Mouse (Mus musculus) adrenal gland, adult 8-10 months (tissue): Measurements from ENCODE around the gene Nploc4. TPM values are rescaled to one million over a fixed set of nuclear protein-coding genes. Genes with fewer than 3 reads are reported as not detected.
A peak's percentile ranks its signal among the peaks of the same experiment; 100 is the strongest.

Experiments
- DNase-seq: peaks from one replicate; pipeline ENCODE4 v3.0.0; 2022
- total RNA-seq, 4 experiments: library from RNA; stranded (reverse); gene quantifications; 2 replicates each; pipeline ENCODE4 v1.2.4; 2022

Gene Nploc4
- total RNA-seq = 100 to 1,000 TPM in 2 of 4 experiments, 10 to 100 TPM in 2; 89.1 to 108 (median 99.5) TPM

- DNase-seq = peak; percentile 68
These were observed at the start of gene Nploc4 for GRCm38 (mm10) chr11:120437152-120437856. TSS of gene Nploc4 (minus strand) at chr11:120437708.

DNA sequence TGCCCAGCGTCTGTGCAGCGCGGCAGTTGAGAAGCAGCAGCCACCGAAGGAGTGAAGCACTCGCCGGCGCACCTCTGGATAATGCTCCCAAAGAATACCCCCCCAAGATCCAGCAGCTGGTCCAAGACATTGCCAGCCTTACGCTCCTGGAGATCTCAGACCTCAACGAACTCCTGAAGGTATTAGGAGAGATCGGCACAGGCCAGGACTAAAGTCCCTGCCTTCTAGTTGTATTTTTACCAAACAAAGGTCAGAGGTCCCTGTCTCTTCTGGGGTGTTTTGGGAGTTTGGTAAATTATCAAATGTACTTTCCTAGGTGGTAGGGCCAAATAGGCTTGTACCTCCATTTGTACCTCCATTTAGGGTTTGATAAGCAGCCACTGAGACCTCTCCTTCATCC lies 47.7 kb upstream of the Nploc4 start:
- no peak for DNase-seq

- DNase-seq = peak; percentile 86
These were observed 46.9 kb upstream of the Nploc4 start, which contains the start of gene Mrpl12 for GRCm38 (mm10) chr11:120484265-120484981. TSS of gene Mrpl12 (plus strand) at chr11:120484613.

DNA sequence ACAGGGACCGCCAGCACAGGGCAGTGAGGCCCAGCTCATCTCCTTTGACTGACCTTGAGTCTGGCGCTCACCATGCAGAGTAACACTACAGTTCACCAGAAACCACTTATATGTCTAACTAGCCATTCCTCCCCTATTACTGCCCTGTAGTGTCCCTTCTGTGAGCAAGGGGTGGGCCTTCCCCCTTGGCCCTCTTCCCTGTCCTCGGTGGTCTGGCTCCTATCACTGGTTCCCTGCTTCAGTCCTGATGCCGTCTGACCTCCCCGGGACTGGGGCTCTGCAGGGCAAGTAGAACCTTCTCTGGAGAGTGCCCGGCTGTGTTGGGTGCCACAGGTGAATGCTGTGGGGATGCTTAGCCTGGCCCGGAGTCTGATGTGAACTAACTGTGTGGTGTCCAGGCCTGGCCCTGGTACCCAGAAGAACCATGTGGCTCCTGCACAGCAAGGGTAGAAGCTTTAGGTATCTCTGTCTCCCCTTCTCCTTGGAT lies 46.0 kb upstream of the Nploc4 start:
- no peak for DNase-seq

- no peak for DNase-seq
These were observed 34.5 kb upstream of the Nploc4 start for GRCm38 (mm10) chr11:120472052-120472451.

DNA sequence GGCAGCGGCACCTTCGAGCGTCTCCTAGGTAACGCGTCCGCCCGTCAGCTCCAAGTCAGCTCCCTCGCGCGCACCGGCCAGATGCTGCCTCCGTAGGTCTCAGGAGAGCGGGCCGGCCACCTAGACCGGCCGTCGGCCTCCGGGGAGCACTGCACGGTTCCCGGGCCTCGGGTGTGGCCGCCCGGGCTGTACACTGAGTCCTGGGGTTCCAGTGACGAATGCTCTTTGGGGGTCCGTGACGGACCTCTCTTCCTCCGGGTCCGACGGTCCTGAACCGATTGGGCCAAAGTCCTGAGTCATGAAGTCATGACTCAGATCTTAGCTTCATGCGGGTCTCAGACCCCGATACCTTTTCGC lies 30.2 kb upstream of the Nploc4 start:
- DNase-seq = no peak

GRCm38 (mm10) chr11:120467051-120467735 lies 29.7 kb upstream of the Nploc4 start, which contains the start of gene Arl16:
TSS of gene Arl16 (minus strand) at chr11:120467607.
- peak; percentile 91 for DNase-seq

GRCm38 (mm10) chr11:120465521-120465920 lies 28.0 kb upstream of the Nploc4 start:
- DNase-seq = no peak

DNA sequence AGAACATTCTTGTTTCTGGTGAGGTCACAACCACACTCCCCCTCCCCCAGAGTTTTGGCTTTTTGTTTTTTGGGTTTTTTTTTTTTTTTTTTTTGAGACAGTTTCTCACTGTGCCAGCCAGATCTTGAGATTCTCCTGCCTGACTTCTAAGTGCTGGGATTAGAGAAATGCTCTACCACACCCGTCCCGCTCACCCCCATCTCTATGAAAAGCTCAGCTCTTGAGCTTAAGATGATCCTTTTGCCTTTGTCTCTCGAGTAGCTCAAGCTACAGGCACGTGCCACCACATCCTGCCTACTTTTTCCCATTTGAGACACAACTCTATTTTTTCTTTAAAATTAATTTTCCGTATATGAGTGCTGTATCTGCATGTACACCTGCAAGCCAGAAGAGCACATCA lies 26.9 kb upstream of the Nploc4 start:
- no peak for DNase-seq

DNA sequence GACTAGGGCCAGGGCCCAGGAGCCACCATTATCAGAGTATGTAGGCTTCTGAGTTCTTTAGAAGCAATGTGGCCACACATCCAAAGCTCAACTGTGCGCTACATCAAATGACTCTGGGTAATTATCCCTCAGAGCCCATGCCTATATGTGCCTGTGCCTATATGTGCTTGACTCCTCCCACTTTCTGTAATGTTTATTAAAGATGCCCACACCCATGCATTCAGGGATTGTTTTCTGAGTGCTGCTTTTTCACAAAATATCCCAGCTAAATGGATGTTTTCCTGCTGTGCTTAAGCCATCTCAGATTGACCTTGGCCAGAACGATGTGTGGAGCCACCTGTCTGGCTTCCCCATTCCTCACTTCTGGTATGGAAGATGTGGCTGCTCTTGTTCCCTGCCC lies 26.0 kb upstream of the Nploc4 start:
- no peak for DNase-seq

DNA sequence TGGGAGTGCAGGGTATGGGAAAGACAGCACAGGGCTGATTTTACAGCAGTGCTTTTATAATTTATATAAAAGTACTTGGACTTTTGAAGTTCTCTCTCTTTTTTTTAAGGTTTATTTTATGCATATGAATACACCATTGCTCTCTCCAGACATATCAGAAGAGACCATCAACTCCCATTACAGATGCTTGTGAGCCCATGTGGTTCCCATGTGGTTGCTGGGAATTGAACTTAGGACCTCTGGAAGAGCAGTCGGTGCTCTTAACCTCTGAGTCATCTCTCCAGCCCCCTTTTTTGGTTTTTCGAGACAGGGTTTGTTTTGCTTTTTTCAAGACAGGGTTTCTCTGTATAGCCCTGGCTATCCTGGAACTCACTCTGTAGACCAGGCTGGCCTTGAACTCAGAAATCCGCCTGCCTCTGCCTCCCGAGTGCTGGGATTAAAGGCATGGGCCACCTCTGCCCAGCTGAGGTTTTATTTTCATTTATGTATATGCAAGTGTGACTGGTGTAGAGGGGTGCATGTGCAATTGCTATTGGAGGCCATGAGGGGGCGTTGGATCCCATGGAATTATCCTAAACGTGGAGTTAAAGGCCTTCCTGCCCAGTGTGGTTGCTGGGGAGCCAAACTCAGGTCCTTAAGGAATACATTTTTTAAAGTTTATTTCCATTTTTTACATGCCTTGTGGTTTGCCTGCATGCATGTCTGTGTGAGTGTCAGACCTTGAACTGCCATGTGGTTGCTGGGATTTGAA lies 21.5 kb upstream of the Nploc4 start:
- no peak for DNase-seq

DNA sequence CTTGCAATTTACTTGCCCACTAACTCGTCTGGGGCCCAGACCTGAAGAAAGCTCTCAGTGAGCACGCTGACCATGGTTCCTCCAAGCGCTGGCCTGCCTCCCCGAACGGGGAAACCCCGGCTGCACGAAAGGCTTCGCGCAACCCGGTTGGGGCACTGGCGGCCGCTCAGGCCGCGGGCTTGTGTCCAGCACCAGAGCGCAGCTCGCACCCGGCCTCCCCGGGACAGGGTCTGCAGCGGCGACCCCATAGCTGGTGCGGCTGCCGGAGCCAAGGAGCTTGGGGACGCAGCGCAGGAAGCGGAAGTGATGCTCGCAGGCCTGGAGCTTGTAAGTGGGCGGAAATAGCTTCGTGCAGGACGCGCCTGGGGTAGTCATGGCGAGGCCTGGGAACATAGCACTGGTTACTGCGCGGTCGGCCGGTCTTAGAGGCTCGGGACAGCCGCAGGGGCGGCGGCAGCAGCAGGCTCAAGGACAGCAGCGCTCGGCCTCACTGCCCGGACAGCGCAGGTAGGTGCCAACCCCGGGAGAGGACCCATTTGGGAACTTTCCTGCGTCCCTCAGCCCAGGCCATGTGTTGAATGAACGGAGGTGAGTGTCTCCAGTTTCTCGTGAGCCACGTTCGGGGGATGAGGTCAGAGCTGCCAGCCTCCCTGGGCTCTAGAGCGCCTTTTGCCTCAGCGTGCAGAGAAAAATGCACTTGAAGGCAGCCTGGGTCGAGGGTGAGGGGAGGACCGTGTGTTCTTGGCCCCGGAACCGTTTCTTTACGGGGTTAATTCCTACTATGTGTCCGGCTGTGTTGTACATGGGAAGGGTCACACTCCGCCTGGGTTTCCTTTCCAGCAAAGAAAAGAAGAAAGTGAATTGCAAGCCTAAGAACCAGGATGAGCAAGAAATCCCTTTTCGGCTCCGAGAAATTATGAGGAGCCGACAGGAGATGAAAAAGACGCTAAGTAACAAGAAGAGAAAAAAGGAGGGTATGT lies 20.6 kb upstream of the Nploc4 start, which contains the start of the genes Oxld1 and Ccdc137:
TSS of gene Oxld1 (minus strand) at position 297 of the 980 bp plus-strand sequence.
TSS of gene Ccdc137 (plus strand) at position 344 of the 980 bp plus-strand sequence.
- peak; percentile 64 for DNase-seq

- DNase-seq = no peak
These were observed 19.9 kb upstream of the Nploc4 start for GRCm38 (mm10) chr11:120457370-120457769.

DNA sequence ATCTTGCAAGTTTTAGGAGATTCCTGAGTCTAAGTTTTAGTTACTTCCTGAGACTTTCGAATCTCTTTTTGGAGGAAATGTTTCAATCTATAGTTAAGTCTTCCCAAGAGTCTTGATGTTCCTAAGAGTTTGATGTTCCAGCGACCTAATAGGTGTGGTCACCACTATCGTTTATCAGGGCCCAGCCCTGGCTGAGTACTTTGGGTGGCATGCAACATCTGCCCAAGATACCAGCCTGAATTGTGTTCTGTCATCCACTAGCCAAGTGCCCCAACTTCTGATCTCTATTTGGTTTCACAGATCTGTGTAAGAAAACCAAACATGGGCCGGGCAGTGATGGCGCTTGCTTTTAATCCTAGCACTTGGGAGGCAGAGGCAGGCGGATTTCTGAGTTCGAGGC lies 17.9 kb upstream of the Nploc4 start:
- DNase-seq = no peak

DNA sequence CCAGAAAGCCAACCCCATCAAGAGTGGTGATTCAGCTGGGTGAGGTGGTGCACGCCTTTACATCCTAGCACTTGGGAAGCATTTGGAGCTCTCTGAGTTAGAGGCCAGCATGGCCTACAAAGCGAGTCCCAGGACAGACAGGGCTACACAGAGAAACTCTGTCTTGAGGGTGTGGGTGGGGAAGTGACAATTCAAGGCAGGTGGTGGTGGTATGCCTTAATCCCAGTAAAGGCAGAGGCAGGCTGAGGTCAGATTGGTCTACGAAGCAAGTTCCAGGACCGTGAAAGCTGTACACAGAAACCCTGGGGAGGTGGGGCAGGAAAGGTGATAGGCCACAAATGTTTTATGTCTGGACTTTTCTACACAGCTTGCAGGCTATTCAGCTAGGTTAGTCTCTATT lies 17.5 kb upstream of the Nploc4 start:
- no peak for DNase-seq

DNA sequence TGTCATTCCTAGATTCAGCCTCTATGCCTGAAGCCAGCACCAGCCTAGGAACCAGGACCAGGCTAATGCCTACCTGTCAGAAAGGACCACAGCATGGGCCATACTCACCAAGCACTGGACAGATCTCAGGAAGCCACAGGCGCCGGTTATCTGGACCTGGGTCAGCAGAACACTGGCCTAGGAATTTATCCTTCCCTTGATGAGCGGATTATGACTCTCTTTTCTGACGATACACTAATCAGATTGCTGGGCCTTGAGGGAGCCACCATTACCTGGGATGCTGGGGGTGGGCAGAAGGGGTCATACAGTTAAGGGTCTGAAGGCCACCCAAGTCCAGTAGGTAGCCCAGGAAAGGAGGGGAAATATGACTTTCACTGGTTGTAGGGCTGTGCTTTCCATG lies 15.8 kb upstream of the Nploc4 start, which contains the start of gene Pde6g:
TSS of gene Pde6g (minus strand) at position 195 of the 400 bp plus-strand sequence.
- no peak for DNase-seq

DNA sequence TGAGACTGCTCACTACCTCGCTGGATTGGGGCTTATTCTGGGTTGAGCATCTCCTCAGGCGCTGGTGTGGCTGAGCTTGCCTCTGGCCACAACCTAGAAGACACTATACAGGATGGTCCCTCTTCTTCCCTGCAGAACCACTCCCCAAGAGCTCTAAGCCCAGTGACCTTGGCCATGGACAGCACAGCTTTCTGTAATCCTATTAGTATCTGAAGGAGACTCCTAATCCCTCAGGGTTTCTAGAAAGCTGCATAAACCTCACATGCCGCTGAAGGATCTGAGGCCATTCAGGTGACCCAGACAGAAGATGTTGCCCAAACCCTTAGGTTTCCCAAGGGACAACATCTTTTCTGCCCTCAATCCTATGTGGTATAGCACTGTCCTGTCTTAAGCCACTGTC lies 14.7 kb upstream of the Nploc4 start:
- no peak for DNase-seq

- DNase-seq = no peak
These were observed 9.7 kb upstream of the Nploc4 start for GRCm38 (mm10) chr11:120447179-120447578.

GRCm38 (mm10) chr11:120445475-120445874 lies 8.0 kb upstream of the Nploc4 start:
- no peak for DNase-seq

DNA sequence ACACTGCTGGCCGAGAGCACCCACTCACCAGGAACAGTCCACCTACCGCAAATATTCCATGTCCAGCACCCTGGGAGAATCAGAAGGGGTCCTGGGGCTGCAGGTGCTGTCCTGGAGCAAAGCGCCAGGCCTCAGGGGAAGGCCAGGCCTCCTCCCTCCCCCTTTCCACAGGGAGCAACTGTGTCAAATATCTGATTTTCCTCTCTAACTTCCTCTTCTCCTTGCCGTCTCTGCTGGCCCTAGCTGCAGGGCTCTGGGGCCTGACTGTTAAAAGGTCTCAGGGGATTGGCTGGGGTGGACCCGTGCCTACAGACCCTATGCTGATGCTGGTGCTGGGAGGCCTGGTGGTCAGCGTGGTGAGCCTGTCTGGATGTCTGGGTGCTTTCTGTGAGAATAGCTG lies 6.6 kb upstream of the Nploc4 start:
- DNase-seq = no peak

DNA sequence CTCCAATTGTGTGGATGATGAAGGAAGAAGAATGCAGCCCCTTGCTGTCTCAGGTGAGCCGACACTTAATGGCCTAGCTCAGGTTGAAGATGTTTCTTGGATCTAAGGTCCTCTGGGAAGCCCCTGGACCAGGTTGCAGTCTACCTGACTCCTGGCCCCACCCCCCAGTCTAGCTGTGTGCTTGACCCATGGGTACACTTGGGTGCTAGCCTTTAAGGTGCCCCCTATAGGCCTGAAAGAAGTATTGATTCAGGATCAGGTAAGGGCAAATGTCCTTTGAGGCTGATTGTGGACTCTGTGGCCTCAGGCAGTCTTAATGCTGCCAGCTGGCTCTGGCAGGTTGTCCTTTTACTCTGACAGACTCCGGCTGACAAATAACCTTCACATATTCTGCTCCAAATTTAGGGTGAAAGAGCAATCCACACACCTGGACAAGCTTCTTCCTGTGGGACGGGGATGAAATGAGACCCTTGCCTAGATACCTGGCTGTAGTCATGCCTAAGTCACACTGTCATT lies 5.3 kb upstream of the Nploc4 start:
- no peak for DNase-seq
